Mouse (Mus musculus): ENCODE results near the gene Hist1h1d.

DNA sequence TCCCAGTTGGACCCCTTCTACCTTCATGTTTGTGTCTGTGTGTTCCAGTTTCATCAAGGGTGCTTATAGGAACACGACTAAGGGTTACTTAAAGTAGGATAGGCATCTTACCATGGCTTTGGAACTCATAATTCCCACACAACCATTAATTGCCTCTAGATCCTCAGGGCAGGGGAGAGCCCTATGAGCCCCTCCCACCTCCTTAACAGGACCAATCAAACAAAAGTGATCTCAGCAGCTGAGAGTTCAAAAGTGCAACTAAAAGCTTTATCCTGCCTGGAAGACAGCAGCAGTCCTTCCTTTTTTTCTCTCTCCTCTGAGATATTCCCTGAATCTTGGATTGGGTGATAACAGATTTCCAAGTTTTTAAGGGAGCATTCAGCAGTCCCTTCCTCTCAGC lies 42.9 kb upstream of the Hist1h1d start:
- TF ChIP-seq CTCF (IDR thresholded peaks at IDR 0.05; ENCODE audit: borderline replicate concordance, control insufficient read depth, extremely low read depth, insufficient read depth, low read length, poor library complexity) (no peak), POLR2A (IDR thresholded peaks at IDR 0.05; ENCODE audit: control insufficient read depth, extremely low read depth, insufficient read depth, low read length, poor library complexity) (no peak)

Data from thymus, adult 2 months (tissue).